Mouse (Mus musculus) C2C12 (cell line): ENCODE results near the gene Diras1. TPM values are rescaled to one million over a fixed set of nuclear protein-coding genes. Genes with fewer than 3 reads are reported as not detected.
A peak's percentile ranks its signal among the peaks of the same experiment; 100 is the strongest.

Experiments used
- H3K27me3 ChIP-seq: one replicate; pipeline ENCODE4 v1.6.1; 2011; ENCODE audit not compliant: control insufficient read depth, insufficient read depth, insufficient read length
- H3K36me3 ChIP-seq: one replicate; pipeline ENCODE4 v1.6.1; 2011; ENCODE audit not compliant: control insufficient read depth, insufficient read depth
- H3K4me3 ChIP-seq: one replicate; pipeline ENCODE4 v1.5.1; 2011; ENCODE audit warnings: mild to moderate bottlenecking, control low read depth; ENCODE audit not compliant: poor library complexity, insufficient read depth, severe bottlenecking
- H3K79me2 ChIP-seq: one replicate; pipeline ENCODE4 v1.6.1; 2011; ENCODE audit not compliant: control insufficient read depth, insufficient read depth
- H3K79me3 ChIP-seq: one replicate; pipeline ENCODE4 v1.6.1; 2011; ENCODE audit warnings: low read depth, control low read depth
- H3ac ChIP-seq: one replicate; pipeline ENCODE3; 2011; ENCODE audit warnings: low read depth; ENCODE audit not compliant: control insufficient read depth, insufficient read length
- CEBPB ChIP-seq: IDR thresholded peaks from one replicate; pipeline ENCODE4 v1.6.1; 2011; ENCODE audit warnings: low read depth, mild to moderate bottlenecking, control low read depth, moderate library complexity
- CTCF ChIP-seq: IDR thresholded peaks from one replicate; pipeline ENCODE4 v1.5.1; 2011; ENCODE audit not compliant: control insufficient read depth, insufficient read depth, insufficient read length
- FOSL1 ChIP-seq: IDR thresholded peaks from one replicate; pipeline ENCODE4 v1.8.0; 2011; ENCODE audit warnings: mild to moderate bottlenecking, low read length; ENCODE audit not compliant: poor library complexity, insufficient read depth, severe bottlenecking
- MAX ChIP-seq: IDR thresholded peaks from one replicate; pipeline ENCODE4 v1.6.1; 2011; ENCODE audit warnings: mild to moderate bottlenecking, control low read depth
- MYOD1 ChIP-seq: IDR thresholded peaks from one replicate; pipeline ENCODE4 v1.6.1; 2011; ENCODE audit warnings: low read depth; ENCODE audit not compliant: control insufficient read depth, insufficient read length
- MYOG ChIP-seq: IDR thresholded peaks from one replicate; pipeline ENCODE4 v1.6.1; 2011; ENCODE audit not compliant: control insufficient read depth, insufficient read length; ENCODE audit errors: extremely low read depth
- USF1 ChIP-seq: IDR thresholded peaks from one replicate; pipeline ENCODE4 v1.6.1; 2011; ENCODE audit warnings: low read depth, mild to moderate bottlenecking, control low read depth, moderate library complexity
- polyA plus RNA-seq: library from polyadenylated mRNA; unstranded; fragments of >200 nt; fragmentation: generic; extraction: Trizol; gene quantifications from one replicate; pipeline ENCODE4 v1.2.1, GENCODE M21; 2012; ENCODE audit warnings: missing spikeins

The Diras1 gene
- polyA plus RNA-seq, 1 experiment = 0.28 TPM

DNA sequence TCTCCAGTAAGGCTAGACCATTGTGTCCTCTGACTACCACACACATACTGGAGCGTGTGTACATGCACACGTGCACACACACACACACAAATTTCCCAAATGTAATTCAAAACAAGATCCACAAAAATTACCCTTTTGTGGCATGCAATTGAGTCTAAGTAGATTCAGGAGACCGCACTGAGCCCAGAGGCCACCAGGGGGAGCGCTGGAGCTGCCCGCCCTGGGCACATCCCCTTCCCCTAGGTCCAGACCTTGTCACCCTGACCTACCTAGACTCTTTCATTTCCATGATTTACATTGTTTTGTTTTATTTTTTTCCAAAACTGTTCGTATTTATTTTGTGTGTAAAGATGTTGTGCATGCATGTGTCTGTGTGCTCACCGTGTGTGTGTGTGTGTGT lies 8.8 kb downstream of the Diras1 start:
- H3ac ChIP-seq = no peak overlapping the region
- no peaks in the 10 kb centered on the region for H3K36me3 ChIP-seq
- H3K79me3 ChIP-seq = no peaks in the 10 kb centered on the region
- H3K27me3 ChIP-seq = peaks cover 21% of the 10 kb centered on the region
- H3K4me3 ChIP-seq = no peak overlapping the region
- no peaks in the 10 kb centered on the region for H3K79me2 ChIP-seq
- TF ChIP-seq CTCF (peak; percentile 79), MAX (no peak)

DNA sequence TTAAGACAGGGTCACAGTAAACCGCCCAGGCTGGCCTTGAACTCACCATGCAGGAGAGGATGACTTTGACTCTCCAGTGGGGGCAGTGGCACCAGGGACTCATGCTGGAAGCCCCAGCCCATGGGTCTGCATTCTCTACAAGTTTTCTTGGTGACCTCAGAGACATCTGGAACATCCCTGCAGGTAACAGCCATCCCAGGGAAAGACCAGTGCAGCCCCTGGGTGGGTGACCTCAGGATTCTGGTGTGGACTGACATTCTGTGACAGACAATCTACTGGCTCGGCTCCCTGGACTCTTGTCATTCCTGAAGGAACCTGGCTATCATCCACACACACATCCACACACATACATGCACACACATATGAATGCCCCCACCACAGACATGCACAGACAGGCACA lies 9.8 kb downstream of the Diras1 start:
- Histone ChIP-seq H3K4me3 (no peak overlapping the region), H3K36me3 (no peaks in the 10 kb centered on the region), H3K79me2 (no peaks in the 10 kb centered on the region), H3K79me3 (no peaks in the 10 kb centered on the region), H3ac (no peak overlapping the region), H3K27me3 (peaks cover 21% of the 10 kb centered on the region)
- TF ChIP-seq FOSL1 (no peak), USF1 (no peak), CEBPB (no peak), CTCF (no peak), MYOG (no peak), MAX (no peak), MYOD1 (no peak)

DNA sequence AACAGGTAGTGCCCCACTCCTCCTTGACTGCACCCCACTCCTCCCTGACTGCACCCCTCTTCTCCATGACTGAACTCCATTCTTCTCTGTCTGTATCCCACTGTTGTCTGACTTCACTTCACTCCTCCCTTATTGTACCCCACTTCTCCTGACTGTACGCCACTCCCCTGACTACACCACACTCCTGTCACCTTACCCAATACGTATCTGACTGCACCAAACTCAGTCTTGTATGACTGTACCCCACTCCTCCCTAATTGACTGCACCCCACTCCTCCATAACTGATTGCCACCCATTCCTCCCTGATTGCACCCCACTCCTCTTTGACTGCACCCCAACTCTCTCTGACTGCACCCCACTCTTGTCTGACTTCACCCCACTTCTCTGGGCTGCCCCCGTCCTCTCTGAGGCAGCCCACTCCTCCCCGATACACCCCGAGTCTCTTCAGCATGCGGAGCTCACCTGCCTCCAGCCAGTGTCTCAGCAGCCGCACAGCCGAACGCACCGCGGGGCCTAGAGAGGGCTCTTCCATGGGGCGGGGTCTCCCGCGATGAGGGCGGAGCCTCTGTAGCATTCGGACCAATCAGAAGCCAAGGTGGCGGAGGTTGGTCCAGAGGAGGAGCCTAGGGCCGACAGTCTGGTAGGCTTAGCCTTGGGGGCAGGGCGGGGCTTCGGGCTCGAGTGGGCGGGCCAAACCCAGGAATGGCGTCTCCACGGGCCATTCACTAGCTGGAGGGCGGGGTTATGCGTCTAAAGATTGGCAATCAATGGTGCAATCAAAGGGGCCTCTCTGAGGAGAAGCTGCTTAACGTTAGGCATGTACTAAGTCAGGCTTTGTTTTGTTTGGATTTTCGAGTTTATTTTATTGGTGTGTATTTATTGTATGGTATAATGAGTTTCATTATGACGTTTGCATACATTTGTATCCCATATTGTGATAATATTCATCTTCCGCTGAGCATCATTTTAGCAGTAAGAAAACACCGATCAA lies 10.8 kb downstream of the Diras1 start, which contains the start of gene Gng7:
Gene Gng7 (minus strand): TSS at position 553 of the 992 bp plus-strand sequence.
- Histone ChIP-seq H3ac (no peak within 1 kb of the TSS), H3K79me2 (no peaks in the 10 kb centered on the region), H3K4me3 (no peak within 1 kb of the TSS), H3K36me3 (no peaks in the 10 kb centered on the region), H3K79me3 (no peaks in the 10 kb centered on the region), H3K27me3 (peaks cover 25% of the 10 kb centered on the region)
- TF ChIP-seq FOSL1 (no peak), MAX (no peak), USF1 (no peak), MYOG (no peak), CEBPB (no peak), MYOD1 (no peak), CTCF (no peak)

DNA sequence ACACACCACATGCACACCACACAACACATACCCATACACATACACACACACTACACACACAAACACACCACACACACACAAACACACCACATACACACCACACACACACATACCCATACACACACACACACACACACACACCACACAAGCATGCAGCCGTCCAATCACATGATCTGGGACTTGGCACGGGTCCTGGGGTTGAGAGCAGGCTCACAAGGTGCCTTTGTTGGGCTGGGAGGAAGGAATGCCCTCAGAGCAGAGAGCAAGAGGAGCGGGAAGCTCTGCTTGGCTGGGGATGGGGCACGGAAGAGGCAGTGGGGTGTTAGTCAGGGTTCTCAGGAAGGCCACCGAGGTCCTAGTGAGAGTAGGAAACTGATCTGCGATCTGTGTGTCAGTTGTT lies 14.6 kb downstream of the Diras1 start:
- Histone ChIP-seq H3K79me3 (no peaks in the 10 kb centered on the region), H3ac (no peak overlapping the region), H3K36me3 (no peaks in the 10 kb centered on the region), H3K79me2 (no peaks in the 10 kb centered on the region), H3K4me3 (no peak overlapping the region), H3K27me3 (peaks cover 25% of the 10 kb centered on the region)
- TF ChIP-seq FOSL1 (no peak), CEBPB (no peak), MAX (no peak), MYOD1 (no peak), CTCF (no peak), MYOG (no peak)

DNA sequence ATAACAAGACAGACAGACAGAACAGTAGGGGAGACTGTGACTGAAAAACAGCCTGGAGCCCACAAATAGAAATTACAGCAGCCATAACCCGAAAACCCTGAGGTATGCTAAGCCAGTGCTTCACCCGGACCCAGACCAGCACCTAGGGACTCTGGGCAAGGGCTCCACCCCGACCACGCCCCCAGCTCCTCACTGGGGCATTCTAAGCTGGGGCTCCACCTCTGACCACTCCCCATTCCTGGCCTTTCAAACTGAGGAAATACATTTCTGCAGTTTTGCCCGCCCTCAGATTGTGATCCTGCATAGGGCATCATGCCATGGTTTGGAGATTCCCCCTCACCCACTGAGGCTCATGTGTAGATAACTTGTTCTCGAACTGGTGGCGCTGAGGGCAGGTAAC lies 18.2 kb downstream of the Diras1 start:
- H3K79me3 ChIP-seq = no peaks in the 10 kb centered on the region
- H3K4me3 ChIP-seq = no peak overlapping the region
- H3ac ChIP-seq = no peak overlapping the region
- H3K27me3 ChIP-seq = peaks cover 18% of the 10 kb centered on the region
- H3K79me2 ChIP-seq = no peaks in the 10 kb centered on the region
- TF ChIP-seq CEBPB = no peak
- no peak for TF ChIP-seq MYOG
- no peak for TF ChIP-seq CTCF
- TF ChIP-seq FOSL1 = no peak
- TF ChIP-seq USF1 = no peak
- TF ChIP-seq MAX = no peak
- TF ChIP-seq MYOD1 = no peak
- H3K36me3 ChIP-seq = no peaks in the 10 kb centered on the region
